Mouse (Mus musculus) small intestine, adult 2 months (tissue): ENCODE measurements around the gene Tubgcp2.

Experiments used
- CTCF ChIP-seq: fragments of 200-500 bp; IDR thresholded peaks from 2 replicates; pipeline ENCODE4 v1.5.1; 2012; ENCODE audit warnings: low read depth, mild to moderate bottlenecking, control low read depth, inconsistent platforms, low read length, moderate library complexity, mixed read lengths; ENCODE audit not compliant: insufficient replicate concordance, insufficient read length; ENCODE audit errors: extremely low read depth
- POLR2A ChIP-seq: fragments of 200-500 bp; IDR thresholded peaks from 2 replicates; pipeline ENCODE4 v1.6.1; 2012; ENCODE audit warnings: low read depth, mild to moderate bottlenecking, control low read depth, inconsistent platforms, low read length, moderate library complexity

DNA sequence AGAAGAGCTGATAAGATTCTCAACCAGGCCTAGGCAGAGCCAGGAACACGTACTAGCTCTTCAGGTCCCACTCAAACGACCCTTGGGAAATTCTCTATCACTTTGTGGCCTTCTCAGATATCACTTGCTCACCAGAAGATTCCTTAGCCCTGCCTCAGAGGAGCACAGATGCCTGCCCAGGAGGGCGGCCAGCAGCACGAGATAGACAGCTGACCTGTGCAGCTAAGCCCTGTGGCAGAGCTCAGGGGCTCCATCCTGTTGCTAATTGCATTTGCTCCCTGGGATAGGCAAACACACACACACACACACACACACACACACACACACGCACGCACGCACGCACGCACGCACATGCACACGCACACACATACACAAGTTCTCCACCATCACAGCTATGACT lies 54.4 kb downstream of the Tubgcp2 start:
- TF ChIP-seq CTCF (no peak), POLR2A (no peak)
